Mouse (Mus musculus) kidney, embryonic 16.5 days (tissue): ENCODE data around the gene Prrxl1. TPM values are rescaled to one million over a fixed set of nuclear protein-coding genes. Genes with fewer than 3 reads are reported as not detected.
A peak's percentile ranks its signal among the peaks of the same experiment; 100 is the strongest.

Experiments
- ATAC-seq: fragments of 200-750 bp; cut with Nextera tagmentation; 2 replicates; pipeline ENCODE4 v1.8.0; 2017; ENCODE audit warnings: moderate TSS enrichment; ENCODE audit not compliant: low FRiP score, low TSS enrichment
- H3K27ac ChIP-seq: fragments of 300-500 bp; sonication (generic); 2 replicates; pipeline ENCODE4 v1.5.1; 2014; ENCODE audit warnings: low read length
- H3K27me3 ChIP-seq: fragments of 300-500 bp; sonication (generic); 2 replicates; pipeline ENCODE4 v1.6.1; 2014; ENCODE audit warnings: low read length, control low read depth, mixed read lengths; ENCODE audit not compliant: insufficient read depth
- H3K36me3 ChIP-seq: fragments of 300-500 bp; sonication (generic); 2 replicates; pipeline ENCODE4 v1.6.1; 2014; ENCODE audit warnings: low read length, control low read depth, mixed read lengths; ENCODE audit not compliant: insufficient read depth
- H3K4me1 ChIP-seq: fragments of 300-500 bp; sonication (generic); 2 replicates; pipeline ENCODE4 v1.6.1; 2014; ENCODE audit warnings: low read length, control low read depth, mixed read lengths; ENCODE audit not compliant: insufficient read depth
- H3K4me2 ChIP-seq: fragments of 300-500 bp; sonication (generic); replicated peaks from 2 replicates; pipeline ENCODE4 v1.6.1; 2014; ENCODE audit warnings: low read depth, low read length
- H3K4me3 ChIP-seq: fragments of 300-500 bp; sonication (generic); 2 replicates; pipeline ENCODE4 v1.5.1; 2014; ENCODE audit warnings: mild to moderate bottlenecking, low read length
- H3K9ac ChIP-seq: fragments of 300-500 bp; sonication (generic); replicated peaks from 2 replicates; pipeline ENCODE4 v1.6.1; 2014; ENCODE audit warnings: low read length
- H3K9me3 ChIP-seq: fragments of 300-500 bp; sonication (generic); 2 replicates; pipeline ENCODE4 v1.6.1; 2016; ENCODE audit warnings: low read length, control low read depth
- WGBS: fragments of 180-500 bp; shearing (Covaris S2); extraction: QIAGEN DNeasy Blood & Tissue Kit; methylation state at CpG from one replicate; pipeline ENCODE4 v1.1.7; 2014; 5-methylcytosine and 5-hydroxymethylcytosine counted together
- polyA plus RNA-seq: library from polyadenylated mRNA; unstranded; fragments of >200 nt; fragmentation: Nextera tagmentation; extraction: Ambion mirVana; gene quantifications from 2 replicates; pipeline ENCODE4 v1.2.1, GENCODE M21; 2015

Prrxl1 gene
- polyA plus RNA-seq, 1 experiment from 2014 or later: 0.06 TPM

GRCm38 (mm10) chr14:32587013-32587784 lies 12.0 kb upstream of the Prrxl1 start:
- Histone ChIP-seq H3K27ac (no peak overlapping the region), H3K4me2 (no peak overlapping the region), H3K27me3 (peaks cover 6% of the 10 kb centered on the region; the same call in 1 of the 2 replicates), H3K36me3 (no peaks in the 10 kb centered on the region), H3K9me3 (no peaks in the 10 kb centered on the region), H3K9ac (no peak overlapping the region), H3K4me1 (no peaks in the 10 kb centered on the region), H3K4me3 (no peak overlapping the region)
- ATAC-seq: no peak
- WGBS: 14% methylated on average over 10 of the region's 10 CpGs

DNA sequence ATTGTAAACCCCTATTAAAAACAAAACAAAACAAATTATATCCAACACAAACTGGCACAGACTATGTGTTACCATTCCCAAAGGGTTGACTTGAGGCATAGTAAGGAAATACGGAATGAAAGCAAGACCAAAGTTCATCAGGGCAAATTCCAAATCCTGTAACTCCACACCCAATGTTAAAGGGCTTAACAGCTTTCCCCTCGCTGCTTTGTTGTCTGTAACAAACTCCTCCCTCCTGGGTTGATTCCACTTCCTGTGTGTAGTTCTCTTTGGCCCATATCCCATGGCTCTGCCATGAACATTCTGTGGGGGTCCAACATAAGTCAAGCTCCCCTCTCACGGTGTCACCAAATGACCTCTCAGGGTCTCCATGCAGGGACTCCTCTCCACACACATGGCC lies 8.8 kb upstream of the Prrxl1 start:
- ATAC-seq: no peak
- WGBS: 38% methylated on average over 3 of the region's 3 CpGs
- Histone ChIP-seq H3K36me3 (no peaks in the 10 kb centered on the region), H3K4me1 (no peaks in the 10 kb centered on the region), H3K27ac (no peak overlapping the region), H3K4me3 (no peak overlapping the region), H3K9ac (no peak overlapping the region), H3K27me3 (peaks cover 30% of the 10 kb centered on the region), H3K4me2 (no peak overlapping the region), H3K9me3 (no peaks in the 10 kb centered on the region)

- WGBS: under 1% methylated on average over 74 of the region's 78 CpGs
- peaks cover 12% of the 10 kb centered on the region for H3K4me1 ChIP-seq
- no peaks in the 10 kb centered on the region for H3K36me3 ChIP-seq
- H3K4me2 ChIP-seq: peak overlapping the region; percentile 44
- H3K27ac ChIP-seq: no peak overlapping the region
- H3K9me3 ChIP-seq: no peaks in the 10 kb centered on the region
- no peak overlapping the region for H3K9ac ChIP-seq
- peak; percentile 89 for ATAC-seq
- peaks cover 89% of the 10 kb centered on the region for H3K27me3 ChIP-seq
- peak overlapping the region; percentile 28 for H3K4me3 ChIP-seq
Measured at GRCm38 (mm10) chr14:32597232-32598231, 1.7 kb upstream of the Prrxl1 start.

- Histone ChIP-seq H3K27me3 (peaks cover 91% of the 10 kb centered on the region), H3K4me2 (no peak overlapping the region), H3K4me3 (no peak overlapping the region), H3K9ac (no peak overlapping the region), H3K9me3 (no peaks in the 10 kb centered on the region), H3K36me3 (no peaks in the 10 kb centered on the region), H3K27ac (no peak overlapping the region), H3K4me1 (peaks cover 12% of the 10 kb centered on the region)
- 6% methylated on average over 23 of the region's 23 CpGs for WGBS
- ATAC-seq: no peak
Measured at GRCm38 (mm10) chr14:32598437-32599219, 579 bp upstream of the Prrxl1 start.

DNA sequence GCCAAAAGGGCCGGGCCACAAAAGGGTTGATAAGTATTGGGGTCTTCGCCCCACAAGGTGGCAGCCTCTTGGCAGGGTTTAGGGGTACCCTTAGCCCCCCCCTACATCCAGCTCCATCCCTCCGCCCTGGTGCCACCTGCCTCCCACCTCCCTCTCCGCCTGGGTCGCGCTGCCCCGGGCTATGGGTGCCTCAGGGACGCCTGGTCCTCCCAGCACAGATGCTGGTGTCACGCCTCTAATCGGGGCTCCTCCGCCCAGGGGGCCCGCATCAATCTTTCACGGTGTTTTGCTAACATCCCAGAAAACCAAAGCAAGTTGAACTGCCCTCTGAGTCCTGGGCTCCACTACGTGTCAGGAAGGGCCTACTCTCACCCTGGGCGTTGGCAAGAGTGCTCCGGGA lies 903 bp downstream of the Prrxl1 start:
- peaks cover 92% of the 10 kb centered on the region for H3K27me3 ChIP-seq
- 3% methylated on average over 16 of the region's 16 CpGs for WGBS
- H3K9me3 ChIP-seq: no peaks in the 10 kb centered on the region
- H3K36me3 ChIP-seq: no peaks in the 10 kb centered on the region
- no peak overlapping the region for H3K9ac ChIP-seq
- ATAC-seq: no peak
- H3K27ac ChIP-seq: no peak overlapping the region
- H3K4me3 ChIP-seq: no peak overlapping the region
- peaks cover 12% of the 10 kb centered on the region for H3K4me1 ChIP-seq
- H3K4me2 ChIP-seq: no peak overlapping the region

DNA sequence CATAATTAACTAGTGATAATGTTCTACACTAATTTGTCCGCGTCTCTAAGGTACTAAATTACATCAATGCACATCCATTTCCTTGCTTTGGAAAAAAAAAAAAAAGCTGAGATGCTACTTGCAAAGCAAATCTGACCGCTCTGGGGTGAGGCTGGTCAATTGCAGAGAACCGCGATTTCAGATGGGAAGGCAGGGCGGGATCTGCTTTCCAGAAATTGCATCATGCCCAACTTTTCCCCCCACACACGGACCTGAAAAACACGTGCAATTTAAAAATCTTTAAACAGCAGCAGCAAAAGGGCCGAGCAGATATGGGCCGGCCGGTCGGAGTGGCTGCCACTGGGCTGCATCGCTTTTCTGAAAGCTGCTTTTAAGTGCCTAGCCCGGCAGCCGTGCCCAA lies 6.3 kb downstream of the Prrxl1 start:
- Histone ChIP-seq H3K4me1 (no peaks in the 10 kb centered on the region; the same call in 1 of the 2 replicates), H3K27ac (no peak overlapping the region), H3K27me3 (peaks cover 54% of the 10 kb centered on the region), H3K4me2 (no peak overlapping the region), H3K9me3 (no peaks in the 10 kb centered on the region), H3K9ac (no peak overlapping the region), H3K4me3 (no peak overlapping the region), H3K36me3 (no peaks in the 10 kb centered on the region)
- no peak for ATAC-seq
- WGBS: 55% methylated on average over 15 of the region's 15 CpGs

DNA sequence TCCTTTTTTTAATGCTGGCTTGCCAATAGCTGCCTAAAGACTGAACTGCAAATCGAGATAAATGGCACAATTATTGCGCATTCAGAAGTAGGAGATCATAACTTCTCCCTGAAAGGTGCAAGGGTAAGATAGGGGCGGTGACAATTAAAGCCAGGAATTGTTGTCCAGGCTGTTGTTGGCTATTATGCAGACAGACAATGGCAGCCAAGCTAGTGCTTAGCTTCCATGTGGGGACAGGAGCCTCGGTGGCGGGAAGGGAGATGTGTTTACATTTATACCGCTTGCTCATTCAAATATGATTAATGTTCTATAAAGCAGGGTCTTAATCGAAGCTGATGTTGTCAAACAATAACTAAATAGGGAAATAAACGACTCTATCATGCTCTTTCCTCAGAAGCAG lies 7.1 kb downstream of the Prrxl1 start:
- Histone ChIP-seq H3K4me1 (no peaks in the 10 kb centered on the region; the same call in 1 of the 2 replicates), H3K9me3 (no peaks in the 10 kb centered on the region), H3K4me3 (no peak overlapping the region), H3K4me2 (no peak overlapping the region), H3K36me3 (no peaks in the 10 kb centered on the region), H3K9ac (no peak overlapping the region), H3K27me3 (peaks cover 46% of the 10 kb centered on the region), H3K27ac (no peak overlapping the region)
- WGBS: 75% methylated on average over 8 of the region's 8 CpGs
- no peak for ATAC-seq

GRCm38 (mm10) chr14:32609392-32609791 lies 10.2 kb downstream of the Prrxl1 start:
- 20% methylated on average over 3 of the region's 3 CpGs for WGBS
- no peaks in the 10 kb centered on the region for H3K9me3 ChIP-seq
- peaks cover 22% of the 10 kb centered on the region; the same call in 1 of the 2 replicates for H3K27me3 ChIP-seq
- no peak overlapping the region for H3K9ac ChIP-seq
- H3K27ac ChIP-seq: no peak overlapping the region
- H3K36me3 ChIP-seq: no peaks in the 10 kb centered on the region
- no peak overlapping the region for H3K4me3 ChIP-seq
- H3K4me1 ChIP-seq: no peaks in the 10 kb centered on the region; the same call in 1 of the 2 replicates
- ATAC-seq: peak; percentile 73
- H3K4me2 ChIP-seq: no peak overlapping the region

GRCm38 (mm10) chr14:32617253-32617652 lies 18.0 kb downstream of the Prrxl1 start:
- Histone ChIP-seq H3K9me3 (no peaks in the 10 kb centered on the region), H3K27ac (no peak overlapping the region), H3K4me2 (no peak overlapping the region), H3K4me3 (no peak overlapping the region), H3K4me1 (no peaks in the 10 kb centered on the region), H3K27me3 (no peaks in the 10 kb centered on the region), H3K9ac (no peak overlapping the region), H3K36me3 (no peaks in the 10 kb centered on the region)
- no peak for ATAC-seq
- WGBS: 89% methylated on average over 5 of the region's 5 CpGs
